Mouse (Mus musculus) CD4-positive naive resting alpha-beta T cell, adult 57 days (primary cell): ENCODE data around the gene Lmnb2. TPM values are rescaled to one million over a fixed set of nuclear protein-coding genes. Genes with fewer than 3 reads are reported as not detected.

Source experiments
- total RNA-seq: library from RNA; stranded (reverse); gene quantifications from one replicate; pipeline ENCODE4 v1.2.4, GENCODE M21; 2023

Gene Lmnb2
- total RNA-seq = 10.2 TPM

DNA sequence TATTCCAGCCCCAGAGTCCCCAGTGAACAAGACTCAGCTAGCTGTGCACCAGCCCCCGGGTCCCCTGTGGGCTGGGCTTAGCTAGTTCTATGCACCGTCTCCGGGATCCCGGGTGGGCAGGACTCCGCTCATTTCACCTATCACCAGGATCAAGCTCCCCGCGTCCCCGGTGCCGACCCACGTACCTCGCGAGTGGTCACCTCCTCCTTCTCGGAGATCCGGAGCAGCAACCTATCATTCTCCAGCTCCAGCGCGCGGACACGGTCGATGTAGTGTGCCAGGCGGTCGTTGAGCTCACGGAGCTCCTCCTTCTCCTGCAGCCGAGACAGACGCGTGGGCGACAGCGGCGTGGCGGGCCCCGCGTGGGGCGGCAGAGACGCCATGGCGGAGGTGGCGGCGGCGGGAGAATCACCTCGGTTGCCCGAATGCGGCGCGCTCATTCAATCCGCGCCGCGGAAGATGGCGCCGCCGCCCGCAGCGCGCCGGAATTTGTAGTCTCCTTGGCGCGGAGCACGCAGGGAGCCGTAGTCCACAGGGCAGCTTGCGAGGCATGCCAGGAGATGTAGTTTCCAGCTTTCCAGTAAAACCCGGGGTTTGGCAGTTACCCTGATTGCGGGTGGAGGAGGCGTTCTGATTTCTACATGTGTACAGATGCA, at the start of gene Lmnb2:
Lmnb2 (minus strand) TSS at position 467 of the 656 bp plus-strand sequence.

DNA sequence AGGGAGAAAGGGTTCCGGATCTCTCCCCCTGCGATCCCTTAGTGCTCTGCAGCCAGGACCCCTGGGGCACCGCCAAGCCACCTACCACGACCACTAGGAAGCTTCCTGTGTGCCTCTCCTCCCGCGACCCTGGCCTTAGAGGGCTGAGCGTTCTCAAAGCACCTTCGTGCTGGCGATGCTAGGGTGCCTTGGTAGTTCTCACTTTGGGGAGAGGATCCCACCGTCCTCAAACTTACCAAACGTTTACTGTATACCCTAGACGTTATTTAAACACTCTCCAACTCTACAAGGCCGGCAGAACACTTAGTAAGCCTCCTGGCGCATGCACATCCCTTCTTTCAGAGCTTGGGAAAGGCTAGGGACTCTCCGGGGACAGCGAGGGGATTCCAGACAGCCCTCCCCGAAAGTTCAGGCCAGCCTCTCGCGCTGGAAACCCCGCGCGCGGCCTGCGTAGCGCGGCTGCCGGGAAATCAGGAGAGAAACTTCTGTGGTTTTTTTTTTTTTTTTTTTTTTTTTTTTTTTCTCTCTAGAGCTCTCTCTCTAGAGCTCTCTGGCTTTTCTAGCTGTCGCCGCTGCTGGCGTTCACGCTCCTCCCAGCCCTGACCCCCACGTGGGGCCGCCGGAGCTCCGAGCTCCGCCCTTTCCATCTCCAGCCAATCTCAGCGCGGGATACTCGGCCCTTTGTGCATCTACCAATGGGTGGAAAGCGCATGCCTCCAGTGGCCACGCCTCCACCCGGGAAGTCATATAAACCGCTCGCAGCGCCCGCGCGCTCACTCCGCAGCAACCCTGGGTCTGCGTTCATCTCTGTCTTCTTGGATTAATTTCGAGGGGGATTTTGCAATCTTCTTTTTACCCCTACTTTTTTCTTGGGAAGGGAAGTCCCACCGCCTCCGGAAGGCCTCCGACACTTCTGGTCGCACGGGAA, 11.5 kb upstream of the Lmnb2 start, which contains the start of gene Gadd45b:
Gadd45b (plus strand) TSS at position 775 of the 928 bp plus-strand sequence.

DNA sequence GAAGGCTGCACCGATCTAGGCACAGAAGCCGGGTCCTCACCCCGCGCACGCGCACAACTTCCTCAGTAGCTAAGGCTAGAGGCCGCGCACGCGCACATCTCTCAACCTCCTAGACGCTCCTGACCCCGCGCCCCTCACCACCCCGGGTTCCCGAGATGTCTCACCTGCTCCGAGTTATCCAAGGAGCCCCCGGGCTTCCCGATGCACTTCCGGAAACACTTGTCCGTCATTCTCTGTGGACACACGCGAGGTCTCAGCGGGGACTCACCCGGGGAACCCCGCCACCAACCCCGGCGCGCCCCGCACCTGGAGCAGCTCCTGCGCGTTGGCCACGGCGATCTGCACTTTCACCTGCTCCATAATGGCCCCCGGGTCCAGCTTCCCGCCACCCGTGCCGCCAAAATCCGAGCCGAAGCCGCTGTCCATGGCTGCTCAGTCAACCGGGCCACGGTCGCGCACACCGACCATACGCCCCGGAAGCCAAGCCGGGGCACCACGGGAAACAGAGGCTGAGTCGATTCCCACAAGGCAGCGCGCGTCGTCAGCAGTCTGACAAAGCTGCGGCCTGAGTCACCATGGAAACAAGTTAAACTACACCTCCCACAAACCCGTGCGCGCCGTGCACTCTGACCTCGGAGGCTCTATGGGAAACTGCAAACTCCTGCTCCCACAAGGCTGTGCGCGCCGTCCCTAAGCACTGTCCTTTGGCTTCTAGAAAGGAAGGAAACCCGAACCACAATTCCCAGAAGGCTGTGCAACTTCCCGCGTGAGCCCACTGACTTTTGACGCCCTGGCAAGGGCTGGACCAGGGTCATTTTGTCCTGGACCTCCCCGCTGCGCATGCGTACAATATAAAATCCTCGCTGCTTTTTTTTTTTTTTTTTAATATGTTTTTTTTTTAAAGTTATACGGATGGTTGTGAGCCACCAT, 17.5 kb downstream of the Lmnb2 start, which contains the start of gene Timm13:
Timm13 (minus strand) TSS at position 652 of the 930 bp plus-strand sequence.

DNA sequence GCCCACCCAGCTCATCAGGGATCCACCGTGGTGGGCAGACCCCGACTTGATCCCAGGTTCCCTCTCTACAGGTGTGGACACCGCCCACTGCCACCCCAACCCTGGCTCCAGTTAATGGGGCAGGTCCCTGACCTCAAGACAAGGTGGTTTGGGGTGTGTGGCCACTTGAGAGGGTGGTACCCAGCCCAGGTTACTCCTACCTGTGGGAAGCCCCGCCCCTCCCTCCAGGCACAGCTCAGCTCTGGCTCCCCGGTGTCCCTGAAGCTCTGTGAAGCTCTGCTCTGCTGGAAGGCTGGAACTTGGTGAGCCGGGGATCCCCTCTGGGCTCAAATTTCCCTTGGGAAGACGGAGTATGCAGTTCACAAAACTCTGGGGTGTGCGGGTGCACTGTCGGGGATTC, 46.5 kb downstream of the Lmnb2 start, which contains the start of gene Tmprss9:
Tmprss9 (plus strand) TSS at position 268 of the 400 bp plus-strand sequence.

DNA sequence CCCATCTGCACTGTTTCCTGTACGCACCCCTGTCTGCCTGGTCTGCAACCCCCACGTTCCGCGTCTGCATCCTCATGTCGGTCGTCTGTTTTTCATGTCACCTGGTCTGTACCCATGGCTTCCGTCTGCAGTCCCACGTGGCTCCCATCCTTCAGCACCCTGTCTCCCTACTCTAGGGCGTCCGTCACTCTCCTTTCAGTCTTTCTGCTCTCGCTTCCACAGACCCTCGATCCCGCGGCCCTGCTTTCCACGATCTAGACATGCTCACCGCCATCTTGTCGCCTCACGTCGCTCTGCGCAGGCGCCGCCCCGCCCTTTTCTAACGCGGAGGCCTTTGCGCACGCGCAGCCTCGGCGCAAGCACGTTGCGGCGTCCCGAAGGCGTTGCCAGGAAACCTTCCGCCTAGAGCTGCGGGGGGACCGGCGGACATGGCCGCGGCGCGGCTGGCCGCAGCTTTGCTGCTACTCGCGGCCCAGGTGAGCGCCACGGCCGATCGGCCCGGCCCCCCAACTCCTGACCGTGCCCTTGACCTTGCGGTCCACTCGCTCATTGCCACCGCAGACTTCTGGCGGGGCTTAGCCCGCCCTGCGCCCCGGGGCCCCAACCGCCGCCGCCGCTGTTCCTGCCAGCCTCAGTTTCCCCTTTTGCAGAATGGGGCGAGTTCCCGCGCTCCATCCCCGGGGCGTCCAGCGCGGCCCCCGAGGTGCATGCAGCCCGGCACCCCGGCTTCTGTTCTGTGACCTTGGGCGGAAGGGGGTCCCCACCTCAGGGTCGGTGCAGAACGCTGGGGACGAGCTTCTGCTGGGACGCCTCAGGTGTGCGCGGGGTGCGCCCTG, 62.9 kb downstream of the Lmnb2 start, which contains the start of the genes Lsm7 and Sppl2b:
Lsm7 (minus strand) TSS at position 297 of the 836 bp plus-strand sequence.
Sppl2b (plus strand) TSS at position 363 of the 836 bp plus-strand sequence.

Other genes with a start within 250 kb of the Lmnb2 start
- gene Mknk2, start 240.1 kb downstream of the Lmnb2 start, total RNA-seq = 304 TPM
- gene Mob3a, start 216.3 kb downstream of the Lmnb2 start, total RNA-seq = 150 TPM
- gene Izumo4, start 216.1 kb downstream of the Lmnb2 start, total RNA-seq = 62.9 TPM
- 126 TPM for gene Ap3d1, start 176.0 kb downstream of the Lmnb2 start, total RNA-seq
- gene Dot1l, start 163.0 kb downstream of the Lmnb2 start, total RNA-seq = 82.2 TPM
- 63.1 TPM for gene Sf3a2, start 120.0 kb downstream of the Lmnb2 start, total RNA-seq
- gene Plekhj1, start 119.6 kb downstream of the Lmnb2 start, total RNA-seq = 116 TPM
- gene Amh, start 113.0 kb downstream of the Lmnb2 start, total RNA-seq = 2.4 TPM
- gene Jsrp1, start 104.7 kb downstream of the Lmnb2 start, total RNA-seq = not detected
- 545 TPM for gene Oaz1, start 91.6 kb downstream of the Lmnb2 start, total RNA-seq
- not detected for gene Lingo3, start 74.2 kb downstream of the Lmnb2 start, total RNA-seq
- gene Lsm7, start 63.0 kb downstream of the Lmnb2 start, total RNA-seq = 24.7 TPM
- 39.0 TPM for gene Sppl2b, start 63.0 kb downstream of the Lmnb2 start, total RNA-seq
- gene Tmprss9, start 46.4 kb downstream of the Lmnb2 start, total RNA-seq = not detected
- gene Timm13, start 17.3 kb downstream of the Lmnb2 start, total RNA-seq = 72.7 TPM
- 28.6 TPM for gene Gadd45b, start 11.8 kb upstream of the Lmnb2 start, total RNA-seq
- gene Gng7, start 96.7 kb upstream of the Lmnb2 start, total RNA-seq = not detected
- gene Diras1, start 107.4 kb upstream of the Lmnb2 start, total RNA-seq = not detected
- 17.1 TPM for gene Slc39a3, start 119.2 kb upstream of the Lmnb2 start, total RNA-seq
- 55.5 TPM for gene Sgta, start 141.9 kb upstream of the Lmnb2 start, total RNA-seq
- 13.4 TPM for gene Thop1, start 151.8 kb upstream of the Lmnb2 start, total RNA-seq
- gene Creb3l3, start 180.6 kb upstream of the Lmnb2 start, total RNA-seq = not detected
- gene Map2k2, start 187.7 kb upstream of the Lmnb2 start, total RNA-seq = 128 TPM
- 58.9 TPM for gene Zbtb7a, start 217.0 kb upstream of the Lmnb2 start, total RNA-seq
- gene Pias4, start 249.7 kb upstream of the Lmnb2 start, total RNA-seq = 34.9 TPM